Mouse (Mus musculus) lung, postnatal 0 days (tissue): ENCODE measurements around the gene Prkaca. TPM values are rescaled to one million over a fixed set of nuclear protein-coding genes. Genes with fewer than 3 reads are reported as not detected.

ENCODE experiments used
- ATAC-seq: fragments of 200-750 bp; cut with Nextera tagmentation; 2 replicates; pipeline ENCODE4 v1.8.0; 2017; ENCODE audit warnings: moderate library complexity
- DNase-seq: peaks from one replicate; pipeline ENCODE4 v3.0.0-alpha.2; 2016; ENCODE audit warnings: low spot score
- H3K27ac ChIP-seq: fragments of 300-500 bp; sonication (generic); 2 replicates; pipeline ENCODE4 v1.5.1; 2014; ENCODE audit warnings: antibody characterized with exemption, mild to moderate bottlenecking, low read length, mixed read lengths
- H3K27me3 ChIP-seq: fragments of 300-500 bp; sonication (generic); replicated peaks from 2 replicates; pipeline ENCODE4 v1.6.1; 2014; ENCODE audit warnings: low read length, mixed read lengths; ENCODE audit not compliant: insufficient read depth
- H3K36me3 ChIP-seq: fragments of 300-500 bp; sonication (generic); 2 replicates; pipeline ENCODE4 v1.6.1; 2014; ENCODE audit warnings: low read length, mixed read lengths; ENCODE audit not compliant: insufficient read depth
- H3K4me1 ChIP-seq: fragments of 300-500 bp; sonication (generic); 2 replicates; pipeline ENCODE4 v1.6.1; 2014; ENCODE audit warnings: antibody characterized with exemption, low read depth, low read length, mixed read lengths; ENCODE audit not compliant: insufficient read depth
- H3K4me2 ChIP-seq: fragments of 300-500 bp; sonication (generic); replicated peaks from 2 replicates; pipeline ENCODE4 v1.6.1; 2014; ENCODE audit warnings: low read depth, mild to moderate bottlenecking, low read length, moderate library complexity, mixed read lengths
- H3K4me3 ChIP-seq: fragments of 300-500 bp; sonication (generic); 2 replicates; pipeline ENCODE4 v1.5.1; 2014; ENCODE audit warnings: low read depth, low read length
- H3K9ac ChIP-seq: fragments of 300-500 bp; sonication (generic); replicated peaks from 2 replicates; pipeline ENCODE4 v1.6.1; 2014; ENCODE audit warnings: low read depth, mild to moderate bottlenecking
- H3K9me3 ChIP-seq: fragments of 300-500 bp; sonication (generic); 2 replicates; pipeline ENCODE4 v1.6.1; 2016; ENCODE audit warnings: low read length, mixed read lengths
- CTCF ChIP-seq: IDR thresholded peaks from 2 replicates; pipeline ENCODE4 v1.5.1; 2016; ENCODE audit warnings: antibody characterized with exemption, mild to moderate bottlenecking
- EP300 ChIP-seq: IDR thresholded peaks from 2 replicates; pipeline ENCODE4 v1.6.1; 2016; ENCODE audit warnings: antibody characterized with exemption, mild to moderate bottlenecking, control low read depth
- WGBS: fragments of 180-500 bp; shearing (Covaris S2); extraction: QIAGEN DNeasy Blood & Tissue Kit; methylation state at CpG from one replicate; pipeline ENCODE4 v1.1.7; 2014; 5-methylcytosine and 5-hydroxymethylcytosine counted together
- polyA plus RNA-seq: library from polyadenylated mRNA; unstranded; fragments of >200 nt; fragmentation: Nextera tagmentation; extraction: Ambion mirVana; gene quantifications from 2 replicates; pipeline ENCODE4 v1.2.1, GENCODE M21; 2015

Gene Prkaca
- polyA plus RNA-seq, 1 experiment from 2014 or later = 94.9 TPM

DNA sequence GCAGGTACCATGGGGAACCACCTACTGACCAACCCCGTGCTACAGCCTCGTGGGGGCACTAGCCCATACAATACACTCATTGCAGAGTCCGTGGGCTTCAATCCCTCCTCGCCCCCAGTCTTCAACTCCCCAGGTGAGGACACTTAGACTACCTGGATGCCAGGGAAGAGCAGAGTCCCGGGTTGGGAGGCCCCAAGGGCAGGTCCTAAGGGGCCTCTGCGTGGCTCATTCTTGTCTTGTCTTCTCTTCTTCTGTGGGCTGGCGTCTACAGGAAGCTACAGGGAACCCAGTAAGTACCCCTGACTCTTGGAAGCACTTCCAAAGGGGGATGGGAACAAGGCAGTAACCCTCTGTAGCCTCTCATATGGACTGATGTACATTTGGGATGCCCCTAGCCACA is 35.1 kb upstream of the Prkaca start:
- TF ChIP-seq CTCF (no peak), EP300 (no peak)
- H3K36me3 ChIP-seq = peaks cover 26% of the 10 kb centered on the region
- no peak for ATAC-seq
- WGBS = 91% methylated on average over 7 of the region's 7 CpGs
- no peak overlapping the region for H3K27ac ChIP-seq
- H3K27me3 ChIP-seq = no peaks in the 10 kb centered on the region
- no peak for DNase-seq
- H3K9ac ChIP-seq = no peak overlapping the region
- no peaks in the 10 kb centered on the region for H3K4me1 ChIP-seq
- H3K4me3 ChIP-seq = no peak overlapping the region
- H3K9me3 ChIP-seq = no peaks in the 10 kb centered on the region
- H3K4me2 ChIP-seq = no peak overlapping the region

DNA sequence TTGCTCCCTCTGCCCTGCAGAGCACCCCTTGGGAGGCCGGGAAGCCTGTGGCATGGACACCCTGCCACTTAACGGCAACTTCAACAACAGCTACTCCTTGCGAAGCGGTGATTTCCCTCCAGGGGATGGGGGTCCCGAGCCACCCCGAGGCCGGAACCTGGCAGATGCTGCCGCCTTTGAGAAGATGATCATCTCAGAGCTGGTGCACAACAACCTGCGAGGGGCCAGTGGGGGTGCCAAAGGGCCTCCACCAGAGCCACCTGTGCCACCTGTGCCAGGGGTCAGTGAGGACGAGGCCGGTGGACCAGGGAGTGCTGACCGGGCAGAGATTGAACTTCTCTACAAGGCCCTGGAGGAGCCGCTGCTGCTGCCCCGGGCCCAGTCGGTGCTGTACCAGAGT is 34.5 kb upstream of the Prkaca start:
- no peak for ATAC-seq
- H3K9me3 ChIP-seq = no peaks in the 10 kb centered on the region
- H3K9ac ChIP-seq = no peak overlapping the region
- no peaks in the 10 kb centered on the region for H3K27me3 ChIP-seq
- DNase-seq = no peak
- H3K4me2 ChIP-seq = no peak overlapping the region
- H3K4me3 ChIP-seq = no peak overlapping the region
- H3K36me3 ChIP-seq = peaks cover 19% of the 10 kb centered on the region
- no peak for TF ChIP-seq EP300
- no peak for TF ChIP-seq CTCF
- H3K4me1 ChIP-seq = no peaks in the 10 kb centered on the region
- no peak overlapping the region for H3K27ac ChIP-seq
- 94% methylated on average over 13 of the region's 15 CpGs for whole genome bisulfite sequencing

DNA sequence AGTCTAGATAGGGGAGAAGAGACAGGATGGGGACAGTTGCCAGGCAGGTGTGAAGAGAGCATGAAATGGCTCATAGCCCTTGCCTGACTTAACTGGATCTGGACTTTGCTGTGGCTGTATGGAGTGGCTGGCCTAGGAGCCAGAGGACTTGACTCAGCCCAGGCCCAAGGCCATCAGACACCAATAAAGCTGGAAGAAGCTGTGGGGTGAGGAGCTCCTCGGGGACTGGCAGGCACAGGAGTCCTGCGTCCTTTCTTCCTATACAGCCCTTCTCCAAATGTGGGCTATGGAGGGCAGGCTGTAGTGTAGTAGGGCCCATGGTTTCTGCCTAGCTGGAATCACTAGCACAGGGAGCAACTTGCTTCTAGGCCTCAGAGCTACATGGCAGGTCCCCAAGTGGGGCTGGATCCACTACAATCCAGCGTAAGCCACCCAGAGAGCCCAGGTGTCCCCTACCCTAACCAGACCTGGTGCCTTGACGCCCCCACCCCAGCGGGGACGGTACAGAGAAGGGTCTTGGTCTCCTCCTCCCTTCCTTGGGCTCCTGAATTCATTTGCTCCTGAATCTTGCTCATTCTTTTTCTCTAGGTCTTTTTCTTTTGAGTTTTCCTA is 31.6 kb upstream of the Prkaca start:
- WGBS = 74% methylated on average over 6 of the region's 6 CpGs
- H3K9ac ChIP-seq = no peak overlapping the region
- H3K9me3 ChIP-seq = no peaks in the 10 kb centered on the region
- no peak overlapping the region for H3K4me3 ChIP-seq
- H3K27me3 ChIP-seq = no peaks in the 10 kb centered on the region
- TF ChIP-seq CTCF (no peak), EP300 (no peak)
- no peak for ATAC-seq
- H3K27ac ChIP-seq = no peak overlapping the region
- peaks cover 5% of the 10 kb centered on the region; the same call in 1 of the 2 replicates for H3K36me3 ChIP-seq
- H3K4me2 ChIP-seq = no peak overlapping the region
- DNase-seq = no peak
- H3K4me1 ChIP-seq = no peaks in the 10 kb centered on the region

DNA sequence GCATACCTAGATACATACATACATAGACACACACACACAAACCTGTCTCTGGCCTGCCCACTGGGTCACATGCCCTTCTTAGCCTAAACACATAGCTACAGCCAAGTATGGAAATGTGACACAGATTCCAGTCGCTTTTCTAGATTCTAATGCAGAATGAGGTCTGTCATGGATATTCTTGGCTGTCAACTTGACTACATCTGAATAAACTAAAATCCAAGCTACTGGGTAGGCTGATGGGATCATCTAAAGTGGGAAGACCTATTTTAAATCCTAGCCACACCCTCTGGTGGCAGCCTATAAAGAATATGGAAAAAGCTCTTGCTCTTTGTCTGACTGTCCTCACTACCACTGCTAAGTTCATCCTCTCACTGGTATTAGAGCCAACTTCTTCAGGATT is 30.3 kb upstream of the Prkaca start:
- ATAC-seq (no peak), DNase-seq (no peak)
- no peaks in the 10 kb centered on the region for H3K9me3 ChIP-seq
- H3K4me2 ChIP-seq = no peak overlapping the region
- TF ChIP-seq EP300 (no peak), CTCF (no peak)
- H3K4me1 ChIP-seq = no peaks in the 10 kb centered on the region
- H3K9ac ChIP-seq = no peak overlapping the region
- no peaks in the 10 kb centered on the region for H3K27me3 ChIP-seq
- no peak overlapping the region for H3K4me3 ChIP-seq
- WGBS = 66% methylated on average over 1 of the region's 1 CpGs
- 0 out of 2 replicates have a peak, but pooled peaks cover 4% of the 10 kb centered on the region for H3K36me3 ChIP-seq
- H3K27ac ChIP-seq = no peak overlapping the region

DNA sequence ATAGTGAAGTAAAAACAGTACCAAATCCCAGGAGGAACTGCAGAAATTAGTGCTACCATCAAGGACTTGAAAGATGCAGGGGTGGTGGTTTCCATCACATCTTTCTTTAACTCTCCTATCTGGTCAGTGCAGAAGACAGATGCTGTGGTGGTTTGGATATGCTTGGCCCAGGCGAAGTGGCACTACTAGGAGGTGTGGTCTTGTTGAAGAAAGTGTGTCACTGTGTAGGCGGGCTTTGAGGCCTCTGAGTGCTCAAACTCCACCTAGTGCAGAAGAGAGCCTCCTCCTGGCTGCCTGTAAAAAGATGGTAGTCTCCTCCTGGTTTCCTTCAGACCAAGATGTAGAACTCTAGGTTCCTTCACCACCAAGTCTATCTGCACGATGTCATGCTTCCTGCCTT is 27.3 kb upstream of the Prkaca start:
- no peak overlapping the region for H3K27ac ChIP-seq
- WGBS = 62% methylated on average over 3 of the region's 3 CpGs
- no peak for ATAC-seq

DNA sequence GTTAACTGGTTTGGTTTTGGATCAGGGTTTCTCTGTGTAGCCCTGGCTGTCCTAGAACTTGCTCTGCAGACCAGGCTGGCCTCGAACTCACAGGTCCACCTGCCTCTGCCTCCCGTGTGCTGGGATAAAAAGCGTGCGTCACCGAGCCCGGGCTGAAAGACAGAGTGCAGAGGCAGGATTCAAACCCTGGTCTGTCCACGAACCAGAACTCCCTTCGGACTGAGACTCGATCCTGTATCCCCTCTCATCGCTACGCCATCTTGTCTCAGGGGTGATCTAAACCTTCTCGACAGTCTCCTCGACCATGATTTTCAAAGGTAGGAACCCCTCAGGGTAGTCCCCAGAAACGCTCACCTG is 18.1 kb upstream of the Prkaca start:
- no peak for DNase-seq
- H3K27me3 ChIP-seq = no peaks in the 10 kb centered on the region
- no peak for ATAC-seq
- peak overlapping the region; percentile 34 for H3K4me3 ChIP-seq
- no peaks in the 10 kb centered on the region for H3K9me3 ChIP-seq
- H3K27ac ChIP-seq = peak overlapping the region; percentile 51
- no peak for TF ChIP-seq CTCF
- no peak for TF ChIP-seq EP300
- WGBS = 4% methylated on average over 14 of the region's 14 CpGs
- H3K4me1 ChIP-seq = no peaks in the 10 kb centered on the region; the same call in 1 of the 2 replicates
- no peak overlapping the region; the same call in 1 of the 2 replicates for H3K9ac ChIP-seq
- no peaks in the 10 kb centered on the region for H3K36me3 ChIP-seq
- peak overlapping the region; percentile 58 for H3K4me2 ChIP-seq

More for the DNA sequence above, 27.3 kb upstream of the Prkaca start:
- H3K4me3 ChIP-seq = no peak overlapping the region
- no peaks in the 10 kb centered on the region for H3K36me3 ChIP-seq
- no peak for DNase-seq
- H3K4me2 ChIP-seq = no peak overlapping the region
- no peaks in the 10 kb centered on the region for H3K27me3 ChIP-seq
- no peak overlapping the region for H3K9ac ChIP-seq
- H3K9me3 ChIP-seq = no peaks in the 10 kb centered on the region
- TF ChIP-seq CTCF (no peak), EP300 (no peak)
- no peaks in the 10 kb centered on the region for H3K4me1 ChIP-seq
